Mouse (Mus musculus): ENCODE measurements around the gene Zbtb33. TPM values are rescaled to one million over a fixed set of nuclear protein-coding genes. Genes with fewer than 3 reads are reported as not detected.

Zbtb33 gene
- polyA plus RNA-seq, 1 experiment from 2014 or later: 1.8 TPM

- H3K4me3 ChIP-seq (ENCODE audit: low read depth, low read length): no peak overlapping the region
- no peaks in the 10 kb centered on the region for H3K36me3 ChIP-seq (ENCODE audit: insufficient read depth, low read length)
- no peaks in the 10 kb centered on the region for H3K27me3 ChIP-seq (replicated peaks; ENCODE audit: insufficient read depth, low read length)
- DNase-seq (ENCODE audit: low spot score): peak; percentile 25
- WGBS: 74% methylated on average over 9 of the region's 9 CpGs
- no peak overlapping the region for H3K9ac ChIP-seq (replicated peaks; ENCODE audit: low read depth)
- no peak overlapping the region for H3K27ac ChIP-seq (ENCODE audit: low read length)
- H3K4me2 ChIP-seq (replicated peaks; ENCODE audit: low read depth, low read length): no peak overlapping the region
- ATAC-seq: no peak
- H3K4me1 ChIP-seq (ENCODE audit: insufficient read depth, low read depth, low read length): no peaks in the 10 kb centered on the region
- H3K9me3 ChIP-seq (ENCODE audit: low read length): no peaks in the 10 kb centered on the region
- no peak for TF ChIP-seq CTCF (IDR thresholded peaks at IDR 0.05)
- no peak for TF ChIP-seq EP300 (IDR thresholded peaks at IDR 0.05)
Observed at GRCm38 (mm10) chrX:38216986-38217675, 27.5 kb downstream of the Zbtb33 start.

GRCm38 (mm10) chrX:38217676-38217991 is 28.0 kb downstream of the Zbtb33 start:
- no peak for TF ChIP-seq EP300 (IDR thresholded peaks at IDR 0.05)
- no peak for TF ChIP-seq CTCF (IDR thresholded peaks at IDR 0.05)
- Histone ChIP-seq H3K4me2 (replicated peaks; ENCODE audit: low read depth, low read length) (no peak overlapping the region), H3K36me3 (ENCODE audit: insufficient read depth, low read length) (no peaks in the 10 kb centered on the region), H3K27me3 (replicated peaks; ENCODE audit: insufficient read depth, low read length) (no peaks in the 10 kb centered on the region), H3K9me3 (ENCODE audit: low read length) (no peaks in the 10 kb centered on the region), H3K9ac (replicated peaks; ENCODE audit: low read depth) (no peak overlapping the region), H3K27ac (ENCODE audit: low read length) (no peak overlapping the region), H3K4me3 (ENCODE audit: low read depth, low read length) (no peak overlapping the region), H3K4me1 (ENCODE audit: insufficient read depth, low read depth, low read length) (no peaks in the 10 kb centered on the region)
- DNase-seq (ENCODE audit: low spot score) (no peak), ATAC-seq (no peak)
- WGBS: 65% methylated on average over 2 of the region's 2 CpGs

- DNase-seq (ENCODE audit: low spot score): no peak
- no peak for ATAC-seq
- no peak overlapping the region for H3K4me2 ChIP-seq (replicated peaks; ENCODE audit: low read depth, low read length)
- no peak overlapping the region for H3K27ac ChIP-seq (ENCODE audit: low read length)
- no peaks in the 10 kb centered on the region for H3K27me3 ChIP-seq (replicated peaks; ENCODE audit: insufficient read depth, low read length)
- 26% methylated on average over 2 of the region's 2 CpGs for WGBS
- H3K4me1 ChIP-seq (ENCODE audit: insufficient read depth, low read depth, low read length): no peaks in the 10 kb centered on the region
- no peak overlapping the region for H3K4me3 ChIP-seq (ENCODE audit: low read depth, low read length)
- no peak for TF ChIP-seq EP300 (IDR thresholded peaks at IDR 0.05)
- no peaks in the 10 kb centered on the region for H3K9me3 ChIP-seq (ENCODE audit: low read length)
- no peak overlapping the region for H3K9ac ChIP-seq (replicated peaks; ENCODE audit: low read depth)
- no peaks in the 10 kb centered on the region for H3K36me3 ChIP-seq (ENCODE audit: insufficient read depth, low read length)
Observed at GRCm38 (mm10) chrX:38222757-38223156, 33.2 kb downstream of the Zbtb33 start.

- no peaks in the 10 kb centered on the region for H3K36me3 ChIP-seq (ENCODE audit: insufficient read depth, low read length)
- H3K4me1 ChIP-seq (ENCODE audit: insufficient read depth, low read depth, low read length): no peaks in the 10 kb centered on the region
- WGBS: 85% methylated on average over 1 of the region's 1 CpGs
- no peak overlapping the region for H3K4me2 ChIP-seq (replicated peaks; ENCODE audit: low read depth, low read length)
- ATAC-seq (no peak), DNase-seq (ENCODE audit: low spot score) (no peak)
- H3K9ac ChIP-seq (replicated peaks; ENCODE audit: low read depth): no peak overlapping the region
- no peaks in the 10 kb centered on the region for H3K27me3 ChIP-seq (replicated peaks; ENCODE audit: insufficient read depth, low read length)
- H3K9me3 ChIP-seq (ENCODE audit: low read length): no peaks in the 10 kb centered on the region
- no peak for TF ChIP-seq EP300 (IDR thresholded peaks at IDR 0.05)
- no peak for TF ChIP-seq CTCF (IDR thresholded peaks at IDR 0.05)
- H3K27ac ChIP-seq (ENCODE audit: low read length): no peak overlapping the region
- H3K4me3 ChIP-seq (ENCODE audit: low read depth, low read length): no peak overlapping the region
Observed at GRCm38 (mm10) chrX:38229888-38230287, 40.3 kb downstream of the Zbtb33 start.

GRCm38 (mm10) chrX:38237731-38238130 is 48.1 kb downstream of the Zbtb33 start:
- no peaks in the 10 kb centered on the region for H3K36me3 ChIP-seq (ENCODE audit: insufficient read depth, low read length)
- H3K9ac ChIP-seq (replicated peaks; ENCODE audit: low read depth): no peak overlapping the region
- ATAC-seq (no peak), DNase-seq (ENCODE audit: low spot score) (peak; percentile 20)
- H3K4me3 ChIP-seq (ENCODE audit: low read depth, low read length): no peak overlapping the region
- 38% methylated on average over 2 of the region's 2 CpGs for WGBS
- no peaks in the 10 kb centered on the region for H3K4me1 ChIP-seq (ENCODE audit: insufficient read depth, low read depth, low read length)
- no peak overlapping the region for H3K4me2 ChIP-seq (replicated peaks; ENCODE audit: low read depth, low read length)
- no peaks in the 10 kb centered on the region for H3K27me3 ChIP-seq (replicated peaks; ENCODE audit: insufficient read depth, low read length)
- H3K27ac ChIP-seq (ENCODE audit: low read length): no peak overlapping the region
- TF ChIP-seq EP300 (IDR thresholded peaks at IDR 0.05) (no peak), CTCF (IDR thresholded peaks at IDR 0.05) (peak; percentile 77)
- H3K9me3 ChIP-seq (ENCODE audit: low read length): no peaks in the 10 kb centered on the region

Small RNAs within 50 kb of the gene (microRNA-seq; reads per million reads assigned to microRNA genes)
- gene Mir3110: not detected

Other genes starting within 250 kb of the Zbtb33 start
- gene Btg1-ps1, start 171.0 kb upstream of the Zbtb33 start, polyA plus RNA-seq (2015; fragmentation: Nextera tagmentation; extraction: Ambion mirVana): not detected in 2 replicates
- gene Btg1-ps2, start 146.7 kb upstream of the Zbtb33 start, polyA plus RNA-seq (2015; fragmentation: Nextera tagmentation; extraction: Ambion mirVana): not detected in 2 replicates
- not detected in 2 replicates for gene Rhox10, start 123.3 kb upstream of the Zbtb33 start, polyA plus RNA-seq (2015; fragmentation: Nextera tagmentation; extraction: Ambion mirVana)
- gene Rhox11, start 104.7 kb upstream of the Zbtb33 start, polyA plus RNA-seq (2015; fragmentation: Nextera tagmentation; extraction: Ambion mirVana): not detected in 2 replicates
- not detected in 2 replicates for gene Rhox12, start 78.9 kb upstream of the Zbtb33 start, polyA plus RNA-seq (2015; fragmentation: Nextera tagmentation; extraction: Ambion mirVana)
- gene Rhox13, start 68.6 kb upstream of the Zbtb33 start, polyA plus RNA-seq (2015; fragmentation: Nextera tagmentation; extraction: Ambion mirVana): not detected in 2 replicates
- 6.7 and 7.7 TPM in 2 replicates for gene Tmem255a, start 62.6 kb downstream of the Zbtb33 start, polyA plus RNA-seq (2015; fragmentation: Nextera tagmentation; extraction: Ambion mirVana)
- 0.04 TPM in 1 of 2 replicates, not detected in the other for gene Atp1b4, start 126.4 kb downstream of the Zbtb33 start, polyA plus RNA-seq (2015; fragmentation: Nextera tagmentation; extraction: Ambion mirVana)